Mouse (Mus musculus) lung, postnatal 0 days (tissue): ENCODE measurements around the gene Gtpbp4. TPM values are rescaled to one million over a fixed set of nuclear protein-coding genes. Genes with fewer than 3 reads are reported as not detected.

Experiments
- ATAC-seq: fragments of 200-750 bp; cut with Nextera tagmentation; 2 replicates; pipeline ENCODE4 v1.8.0; 2017; ENCODE audit warnings: moderate library complexity
- DNase-seq: peaks from one replicate; pipeline ENCODE4 v3.0.0-alpha.2; 2016; ENCODE audit warnings: low spot score
- H3K27ac ChIP-seq: fragments of 300-500 bp; sonication (generic); 2 replicates; pipeline ENCODE4 v1.5.1; 2014; ENCODE audit warnings: antibody characterized with exemption, mild to moderate bottlenecking, low read length, mixed read lengths
- H3K27me3 ChIP-seq: fragments of 300-500 bp; sonication (generic); replicated peaks from 2 replicates; pipeline ENCODE4 v1.6.1; 2014; ENCODE audit warnings: low read length, mixed read lengths; ENCODE audit not compliant: insufficient read depth
- H3K36me3 ChIP-seq: fragments of 300-500 bp; sonication (generic); 2 replicates; pipeline ENCODE4 v1.6.1; 2014; ENCODE audit warnings: low read length, mixed read lengths; ENCODE audit not compliant: insufficient read depth
- H3K4me1 ChIP-seq: fragments of 300-500 bp; sonication (generic); 2 replicates; pipeline ENCODE4 v1.6.1; 2014; ENCODE audit warnings: antibody characterized with exemption, low read depth, low read length, mixed read lengths; ENCODE audit not compliant: insufficient read depth
- H3K4me2 ChIP-seq: fragments of 300-500 bp; sonication (generic); replicated peaks from 2 replicates; pipeline ENCODE4 v1.6.1; 2014; ENCODE audit warnings: low read depth, mild to moderate bottlenecking, low read length, moderate library complexity, mixed read lengths
- H3K4me3 ChIP-seq: fragments of 300-500 bp; sonication (generic); 2 replicates; pipeline ENCODE4 v1.5.1; 2014; ENCODE audit warnings: low read depth, low read length
- H3K9ac ChIP-seq: fragments of 300-500 bp; sonication (generic); replicated peaks from 2 replicates; pipeline ENCODE4 v1.6.1; 2014; ENCODE audit warnings: low read depth, mild to moderate bottlenecking
- H3K9me3 ChIP-seq: fragments of 300-500 bp; sonication (generic); 2 replicates; pipeline ENCODE4 v1.6.1; 2016; ENCODE audit warnings: low read length, mixed read lengths
- EP300 ChIP-seq: IDR thresholded peaks from 2 replicates; pipeline ENCODE4 v1.6.1; 2016; ENCODE audit warnings: antibody characterized with exemption, mild to moderate bottlenecking, control low read depth
- WGBS: fragments of 180-500 bp; shearing (Covaris S2); extraction: QIAGEN DNeasy Blood & Tissue Kit; methylation state at CpG from one replicate; pipeline ENCODE4 v1.1.7; 2014; 5-methylcytosine and 5-hydroxymethylcytosine counted together
- microRNA-seq: library from miRNA; unstranded; fragments of <30 nt; microRNA quantifications from one replicate; pipeline ENCODE4, GENCODE M21; 2016
- polyA plus RNA-seq: library from polyadenylated mRNA; unstranded; fragments of >200 nt; fragmentation: Nextera tagmentation; extraction: Ambion mirVana; gene quantifications from 2 replicates; pipeline ENCODE4 v1.2.1, GENCODE M21; 2015

The Gtpbp4 gene
- polyA plus RNA-seq, 1 experiment from 2014 or later = 39.8 TPM

GRCm38 (mm10) chr13:8933499-8933898, 62.4 kb downstream of the Gtpbp4 start:
- ATAC-seq (no peak), DNase-seq (no peak)
- no peak overlapping the region for H3K9ac ChIP-seq
- H3K4me1 ChIP-seq = no peaks in the 10 kb centered on the region
- no peak for TF ChIP-seq EP300
- H3K36me3 ChIP-seq = no peaks in the 10 kb centered on the region
- H3K27ac ChIP-seq = no peak overlapping the region
- H3K4me3 ChIP-seq = no peak overlapping the region
- H3K4me2 ChIP-seq = no peak overlapping the region
- H3K27me3 ChIP-seq = no peaks in the 10 kb centered on the region
- H3K9me3 ChIP-seq = no peaks in the 10 kb centered on the region
- WGBS = 45% methylated on average over 2 of the region's 2 CpGs

Small RNAs within 50 kb of the gene (microRNA-seq; reads per million reads assigned to microRNA genes)
- gene Gm22750 = not detected

Other genes starting within 250 kb of the Gtpbp4 start
- 14.4 and 15.0 TPM in 2 replicates for gene Wdr37, start 124.2 kb downstream of the Gtpbp4 start, polyA plus RNA-seq
- gene Idi1, start 110.6 kb downstream of the Gtpbp4 start, polyA plus RNA-seq = 63.6 and 73.2 TPM in 2 replicates
- gene Gm9745, start 47.9 kb downstream of the Gtpbp4 start, polyA plus RNA-seq = not detected in 2 replicates
- gene Idi2, start 43.2 kb downstream of the Gtpbp4 start, polyA plus RNA-seq = not detected in 2 replicates
- gene Larp4b, start 97.8 kb upstream of the Gtpbp4 start, polyA plus RNA-seq = 27.2 and 27.7 TPM in 2 replicates